Mouse (Mus musculus) 3134 (cell line): ENCODE measurements around the gene Gm20481.
"Not testable (repeated sequence)": the region's sequence is repeated elsewhere in the genome, so short reads cannot be mapped to it uniquely, and the experiment has no call there.

Experiments used
- DNase-seq: peaks from one replicate; pipeline ENCODE4 v3.0.0-alpha.2; 2011; ENCODE audit warnings: low spot score; ENCODE audit not compliant: insufficient read length; ENCODE audit errors: extremely low read depth

Gene Gm20481

GRCm38 (mm10) chr17:34971694-34972068 lies 2.0 kb downstream of the Gm20481 start:
- not testable (repeated sequence) for DNase-seq

GRCm38 (mm10) chr17:34972069-34972749 lies 2.5 kb downstream of the Gm20481 start, which contains the start of the genes Hspa1a and Hspa1l:
Hspa1a (minus strand) TSS chr17:34972156.
Hspa1l (plus strand) TSS chr17:34972703.
- DNase-seq: not testable (repeated sequence)

- DNase-seq: no peak
Observed at GRCm38 (mm10) chr17:34975581-34976492, 6.1 kb downstream of the Gm20481 start.

- no peak for DNase-seq
Observed at GRCm38 (mm10) chr17:34977000-34977399, 7.3 kb downstream of the Gm20481 start.

GRCm38 (mm10) chr17:34978239-34978638 lies 8.5 kb downstream of the Gm20481 start:
- no peak for DNase-seq

GRCm38 (mm10) chr17:34979631-34980030 lies 9.9 kb downstream of the Gm20481 start:
- DNase-seq: no peak

GRCm38 (mm10) chr17:34980655-34981054 lies 10.9 kb downstream of the Gm20481 start:
- peak; percentile 62 for DNase-seq

- peak; percentile 93 for DNase-seq
Observed at GRCm38 (mm10) chr17:34981690-34982180, 12.0 kb downstream of the Gm20481 start, which contains the start of gene Lsm2. Lsm2 (plus strand) TSS chr17:34981862.

- DNase-seq: no peak
Observed at GRCm38 (mm10) chr17:34982328-34982727, 12.6 kb downstream of the Gm20481 start.

GRCm38 (mm10) chr17:34984218-34984617 lies 14.5 kb downstream of the Gm20481 start:
- DNase-seq: no peak

- no peak for DNase-seq
Observed at GRCm38 (mm10) chr17:34994751-34995150, 25.0 kb downstream of the Gm20481 start.

GRCm38 (mm10) chr17:34995192-34995591 lies 25.5 kb downstream of the Gm20481 start:
- not testable (repeated sequence) for DNase-seq

GRCm38 (mm10) chr17:34995927-34996326 lies 26.2 kb downstream of the Gm20481 start:
- not testable (repeated sequence) for DNase-seq

GRCm38 (mm10) chr17:34996411-34997141 lies 26.9 kb downstream of the Gm20481 start:
- no peak for DNase-seq

GRCm38 (mm10) chr17:34997142-34997483 lies 27.4 kb downstream of the Gm20481 start:
- DNase-seq: no peak

- no peak for DNase-seq
Observed at GRCm38 (mm10) chr17:34998526-34999430, 29.1 kb downstream of the Gm20481 start.

GRCm38 (mm10) chr17:34999871-35000716 lies 30.4 kb downstream of the Gm20481 start:
- DNase-seq: peak; percentile 70

GRCm38 (mm10) chr17:35000717-35001451 lies 31.2 kb downstream of the Gm20481 start, which contains the start of gene Vars:
Vars (plus strand) TSS chr17:35000987.
- peak; percentile 96 for DNase-seq
